Mouse (Mus musculus) E14TG2a.4 (cell line): Measurements from ENCODE around the gene H2afx.

Source experiments
- H3K27me3 ChIP-seq: 2 replicates; pipeline ENCODE4 v1.6.1; 2014; ENCODE audit warnings: low read length, control low read depth; ENCODE audit not compliant: insufficient read depth
- H3K36me3 ChIP-seq: 2 replicates; pipeline ENCODE4 v1.6.1; 2014; ENCODE audit warnings: low read length, control low read depth; ENCODE audit not compliant: insufficient read depth
- H3K4me1 ChIP-seq: replicated peaks from 2 replicates; pipeline ENCODE4 v1.6.1; 2014; ENCODE audit warnings: low read depth, low read length, control low read depth
- H3K4me3 ChIP-seq: replicated peaks from 2 replicates; pipeline ENCODE4 v1.5.1; 2014; ENCODE audit warnings: mild to moderate bottlenecking, low read length
- H3K9me3 ChIP-seq: 2 replicates; pipeline ENCODE4 v1.6.1; 2014; ENCODE audit warnings: low read length, control low read depth
- CTCF ChIP-seq: conservative IDR thresholded peaks from 2 replicates; pipeline ENCODE4 v1.5.1; 2014; ENCODE audit warnings: low read length
- NANOG ChIP-seq: IDR thresholded peaks from 2 replicates; pipeline ENCODE4 v1.6.1; 2014; ENCODE audit warnings: borderline replicate concordance, low read length, mixed read lengths
- POU5F1 ChIP-seq: IDR thresholded peaks from 2 replicates; pipeline ENCODE4 v1.6.1; 2014; ENCODE audit warnings: low read length, borderline replicate concordance

The H2afx gene

GRCm38 (mm10) chr9:44305466-44306079 is 28.9 kb upstream of the H2afx start, which contains the start of gene Hinfp:
Hinfp (minus strand) TSS chr9:44305671.
- Histone ChIP-seq H3K4me3 (peak within 1 kb of the TSS; percentile 99), H3K4me1 (peaks cover 56% of the 10 kb centered on the region)
- TF ChIP-seq NANOG (no peak), POU5F1 (no peak)

GRCm38 (mm10) chr9:44306532-44306931 is 28.0 kb upstream of the H2afx start:
- Histone ChIP-seq H3K4me1 (peaks cover 61% of the 10 kb centered on the region), H3K27me3 (peaks cover 12% of the 10 kb centered on the region), H3K4me3 (no peak overlapping the region), H3K9me3 (no peaks in the 10 kb centered on the region), H3K36me3 (peaks cover 24% of the 10 kb centered on the region)
- TF ChIP-seq CTCF (no peak), POU5F1 (no peak), NANOG (no peak)

More at GRCm38 (mm10) chr9:44305466-44306079, 28.9 kb upstream of the H2afx start, which contains the start of gene Hinfp:
- peaks cover 32% of the 10 kb centered on the region for H3K36me3 ChIP-seq
- peaks cover 8% of the 10 kb centered on the region for H3K27me3 ChIP-seq
- no peaks in the 10 kb centered on the region for H3K9me3 ChIP-seq

GRCm38 (mm10) chr9:44307248-44307647 is 27.2 kb upstream of the H2afx start:
- no peak overlapping the region for H3K4me3 ChIP-seq
- H3K9me3 ChIP-seq, result no peaks in the 10 kb centered on the region
- peaks cover 17% of the 10 kb centered on the region for H3K27me3 ChIP-seq
- H3K36me3 ChIP-seq, result peaks cover 17% of the 10 kb centered on the region
- H3K4me1 ChIP-seq, result peaks cover 65% of the 10 kb centered on the region
- no peak for TF ChIP-seq NANOG
- no peak for TF ChIP-seq POU5F1
- TF ChIP-seq CTCF, result no peak

DNA sequence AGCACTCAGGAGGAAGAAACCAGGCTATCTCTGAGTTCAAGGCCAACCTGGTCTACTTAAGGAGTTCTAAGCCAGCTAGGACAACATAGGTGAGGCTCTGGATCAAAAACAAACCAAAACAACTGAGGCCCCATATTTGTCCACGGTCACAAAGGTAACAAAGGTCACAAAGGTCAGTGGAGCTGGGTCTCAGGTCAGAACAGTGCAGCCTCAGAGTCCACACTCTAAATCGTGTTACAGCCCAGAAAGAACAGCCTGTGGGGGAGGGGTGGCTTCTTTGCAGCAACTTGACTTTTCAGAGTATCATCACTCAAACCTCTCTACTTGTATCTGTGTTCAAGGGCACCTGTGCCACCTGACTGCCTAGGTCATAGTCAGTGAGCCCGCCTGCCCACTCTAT is 24.7 kb upstream of the H2afx start:
- no peaks in the 10 kb centered on the region for H3K9me3 ChIP-seq
- TF ChIP-seq NANOG (no peak), POU5F1 (no peak), CTCF (no peak)
- peaks cover 55% of the 10 kb centered on the region for H3K4me1 ChIP-seq
- peaks cover 42% of the 10 kb centered on the region for H3K27me3 ChIP-seq
- no peak overlapping the region for H3K4me3 ChIP-seq
- H3K36me3 ChIP-seq, result peaks cover 15% of the 10 kb centered on the region

DNA sequence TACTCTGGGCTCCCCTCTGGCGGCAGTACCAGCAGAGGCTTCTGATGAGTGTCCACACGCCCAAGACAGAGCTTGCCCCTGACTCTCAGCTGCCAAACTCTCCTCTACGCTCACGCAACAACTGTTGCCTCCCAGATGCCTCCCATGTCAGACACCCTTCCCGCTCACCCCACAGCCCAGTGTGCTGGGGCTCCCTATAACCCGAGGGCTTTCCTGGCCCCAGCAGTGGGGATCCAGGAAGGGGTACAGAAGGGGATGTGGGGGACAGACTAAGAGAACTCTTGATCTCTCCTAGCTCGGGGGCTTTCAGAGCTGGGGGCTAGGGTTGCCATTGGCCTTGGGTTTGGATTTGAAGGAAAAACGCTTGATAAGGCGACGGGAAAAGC is 23.8 kb upstream of the H2afx start:
- peak overlapping the region; percentile 65 for H3K4me3 ChIP-seq
- H3K27me3 ChIP-seq, result peaks cover 52% of the 10 kb centered on the region
- TF ChIP-seq CTCF (no peak), POU5F1 (no peak), NANOG (no peak)
- peaks cover 59% of the 10 kb centered on the region for H3K4me1 ChIP-seq
- H3K9me3 ChIP-seq, result no peaks in the 10 kb centered on the region
- H3K36me3 ChIP-seq, result peaks cover 25% of the 10 kb centered on the region

DNA sequence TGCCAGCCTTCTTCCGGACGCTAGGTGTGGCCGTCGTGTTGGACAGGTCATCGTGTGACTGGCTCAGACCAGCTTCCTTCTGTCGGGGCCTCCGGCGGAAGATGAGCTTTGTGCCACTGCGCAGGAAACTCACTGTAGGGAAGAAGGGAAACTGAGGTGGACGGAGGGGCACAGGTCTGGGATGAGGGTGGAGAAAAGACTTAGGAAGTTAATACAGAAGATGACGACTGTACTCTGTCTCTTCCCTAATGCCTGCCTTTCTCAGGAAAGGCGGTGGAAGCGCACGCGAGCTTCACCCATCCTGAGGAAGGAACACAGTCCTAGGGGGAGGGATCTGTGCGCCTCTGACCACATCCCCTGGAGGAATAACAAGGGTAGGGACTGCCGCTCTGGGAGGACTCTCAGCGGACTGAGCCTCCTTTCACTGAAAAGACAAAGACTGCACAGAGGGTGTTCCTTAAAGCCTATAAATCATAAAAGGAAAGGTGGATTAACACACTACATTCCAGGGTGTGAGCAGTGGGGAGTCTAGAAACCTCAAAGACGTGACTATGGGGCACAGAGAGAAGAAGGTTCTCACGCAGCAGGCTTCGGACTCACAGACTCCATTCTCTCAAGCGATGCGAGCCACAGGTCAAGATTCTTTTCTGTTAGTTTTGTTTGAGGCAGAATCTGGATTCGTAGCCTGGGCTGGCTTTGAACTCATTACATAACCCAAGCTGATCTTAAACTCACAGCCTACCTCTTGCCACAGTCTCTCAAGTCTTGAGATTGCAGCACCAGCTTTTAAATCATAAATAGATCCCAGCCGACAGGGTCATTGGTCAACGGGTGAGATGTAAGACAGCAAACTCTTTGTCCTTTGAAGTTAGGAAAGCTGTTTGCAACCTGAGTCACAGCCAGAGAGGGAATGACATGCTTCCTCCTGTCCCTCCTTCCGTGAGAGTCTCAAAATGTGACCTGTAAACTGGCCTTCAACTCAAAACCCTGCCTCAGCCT is 23.1 kb upstream of the H2afx start:
- no peak for TF ChIP-seq POU5F1
- no peak for TF ChIP-seq CTCF
- TF ChIP-seq NANOG, result peak; percentile 86
- H3K9me3 ChIP-seq, result no peaks in the 10 kb centered on the region
- H3K27me3 ChIP-seq, result peaks cover 58% of the 10 kb centered on the region
- peak overlapping the region; percentile 65 for H3K4me3 ChIP-seq
- peaks cover 32% of the 10 kb centered on the region for H3K36me3 ChIP-seq
- H3K4me1 ChIP-seq, result peaks cover 62% of the 10 kb centered on the region

DNA sequence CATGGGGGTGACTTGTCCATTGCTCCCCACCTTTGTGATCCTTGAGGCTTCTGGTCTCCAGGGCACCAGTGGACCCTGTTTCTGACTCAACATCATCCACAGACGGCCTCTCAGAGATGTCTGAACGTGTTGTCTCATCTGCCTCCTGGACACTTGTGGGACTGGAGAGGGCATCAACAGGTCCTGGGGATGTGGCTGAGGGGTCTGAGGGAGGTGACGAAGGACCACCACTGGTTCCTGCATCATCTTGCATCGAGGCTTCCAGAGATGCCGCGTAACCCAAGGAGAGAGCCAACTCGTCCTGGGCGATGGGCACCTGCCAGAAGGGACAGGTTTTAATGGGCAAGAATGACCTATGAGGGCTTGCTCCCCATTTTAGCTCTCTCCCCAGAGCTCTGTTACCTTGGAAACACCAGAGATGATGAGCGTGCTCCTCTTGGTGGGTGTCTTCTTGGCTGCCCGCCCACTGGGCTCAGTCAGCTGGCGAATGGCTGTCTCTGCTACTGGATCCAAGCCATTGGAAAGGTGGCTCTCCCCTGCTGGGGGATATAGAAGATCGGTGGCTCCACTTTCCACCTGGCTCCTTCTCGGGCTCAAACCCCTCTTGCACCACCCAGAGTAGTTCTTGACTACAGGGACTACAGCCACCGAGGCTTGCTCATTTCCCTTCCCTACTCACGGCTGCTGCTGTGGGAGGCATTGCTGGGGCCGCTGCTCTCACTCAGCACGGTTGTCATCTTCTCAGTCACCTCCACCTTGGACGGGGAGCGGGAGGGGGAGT is 20.8 kb upstream of the H2afx start:
- H3K27me3 ChIP-seq, result peaks cover 80% of the 10 kb centered on the region
- H3K4me1 ChIP-seq, result peaks cover 75% of the 10 kb centered on the region
- no peak overlapping the region for H3K4me3 ChIP-seq
- TF ChIP-seq NANOG (no peak), CTCF (no peak), POU5F1 (no peak)
- H3K9me3 ChIP-seq, result no peaks in the 10 kb centered on the region
- H3K36me3 ChIP-seq, result peaks cover 38% of the 10 kb centered on the region

DNA sequence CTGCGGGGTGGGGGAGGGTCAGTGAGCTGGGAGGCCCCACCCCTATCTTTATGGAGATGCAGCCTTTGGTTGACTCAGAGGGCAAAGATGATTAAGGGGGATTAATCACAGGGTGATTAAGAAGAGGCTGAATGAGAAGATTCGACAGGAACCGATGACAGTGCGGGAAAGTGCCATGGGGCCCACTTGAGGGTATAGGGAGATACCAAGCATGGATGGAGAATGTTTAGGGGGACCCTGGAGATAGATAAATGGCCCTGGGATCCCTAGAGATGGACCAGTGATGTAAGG is 20.3 kb upstream of the H2afx start:
- H3K4me3 ChIP-seq, result no peak overlapping the region
- no peaks in the 10 kb centered on the region for H3K9me3 ChIP-seq
- peaks cover 85% of the 10 kb centered on the region for H3K27me3 ChIP-seq
- peaks cover 38% of the 10 kb centered on the region for H3K36me3 ChIP-seq
- TF ChIP-seq CTCF (no peak), NANOG (no peak), POU5F1 (no peak)
- H3K4me1 ChIP-seq, result peaks cover 79% of the 10 kb centered on the region
